Mouse (Mus musculus): ENCODE results near the gene Rai14.

Rai14 gene

DNA sequence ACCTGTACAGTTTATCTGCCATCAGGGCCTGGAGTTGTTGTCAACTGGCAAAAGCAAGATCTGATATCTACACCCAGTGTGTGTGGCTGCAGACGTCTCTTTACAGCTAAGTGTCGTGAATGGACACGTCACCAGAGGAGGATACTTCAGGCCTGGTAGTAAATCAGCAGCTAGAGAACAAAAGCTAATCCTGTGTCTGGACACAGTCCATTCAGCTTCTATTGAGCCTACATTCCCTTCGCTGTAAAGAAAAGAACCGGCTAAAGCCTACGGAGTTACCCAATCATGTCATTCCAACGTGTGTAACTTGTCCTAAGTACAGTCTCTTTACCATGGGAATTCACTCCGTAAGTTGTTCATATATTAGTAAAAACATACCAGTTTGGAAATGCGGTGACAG is 103.4 kb downstream of the Rai14 start:
- no peak for DNase-seq (ENCODE audit: low spot score)

DNA sequence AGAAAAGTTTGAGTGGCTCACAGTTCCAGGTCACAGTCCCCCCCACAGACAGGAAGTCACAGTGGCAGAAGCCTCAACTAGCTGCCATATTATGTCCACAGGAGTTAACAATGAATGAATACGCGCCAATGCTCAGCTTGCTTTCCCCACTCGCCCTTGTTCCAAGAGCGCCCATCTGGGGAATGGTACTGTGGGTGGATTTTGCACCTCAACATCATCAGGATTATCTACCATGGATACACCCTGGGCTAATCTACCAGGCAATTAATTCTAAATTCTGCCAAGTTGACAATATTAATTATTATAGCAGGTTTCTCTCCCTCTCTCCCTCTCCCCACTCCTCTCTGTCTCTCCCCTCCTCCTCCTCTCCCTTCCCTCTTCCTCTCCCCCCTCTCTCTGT is 105.3 kb downstream of the Rai14 start:
- DNase-seq (ENCODE audit: low spot score), result no peak

DNA sequence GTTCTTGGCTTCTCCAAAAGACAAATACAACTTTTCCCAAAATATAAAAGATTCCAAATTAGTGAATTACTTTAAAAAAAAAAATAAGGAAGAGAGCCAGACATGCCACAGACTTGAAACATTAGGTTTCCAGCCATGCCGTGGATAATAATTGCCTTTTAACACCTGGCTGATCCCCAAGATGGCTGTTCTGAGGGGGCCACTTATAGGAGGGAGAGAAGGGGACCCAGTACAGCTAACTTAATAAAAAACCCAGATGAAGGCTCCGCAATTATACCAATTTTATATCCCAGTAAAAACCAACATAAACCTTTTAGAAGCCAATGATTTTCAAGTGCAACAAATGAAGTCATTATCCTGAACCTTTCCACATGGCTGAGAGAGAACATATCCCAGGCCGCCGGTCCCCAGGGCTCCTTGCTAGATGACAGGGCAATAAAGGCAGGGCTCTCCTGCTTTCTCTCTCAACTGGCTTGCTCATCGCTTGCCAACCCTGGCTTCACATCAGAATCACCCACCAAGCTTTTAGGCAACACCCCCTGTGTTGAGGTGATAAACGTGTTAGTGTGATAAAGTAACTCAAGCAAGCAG is 105.8 kb downstream of the Rai14 start:
- DNase-seq (ENCODE audit: low spot score), result no peak

DNA sequence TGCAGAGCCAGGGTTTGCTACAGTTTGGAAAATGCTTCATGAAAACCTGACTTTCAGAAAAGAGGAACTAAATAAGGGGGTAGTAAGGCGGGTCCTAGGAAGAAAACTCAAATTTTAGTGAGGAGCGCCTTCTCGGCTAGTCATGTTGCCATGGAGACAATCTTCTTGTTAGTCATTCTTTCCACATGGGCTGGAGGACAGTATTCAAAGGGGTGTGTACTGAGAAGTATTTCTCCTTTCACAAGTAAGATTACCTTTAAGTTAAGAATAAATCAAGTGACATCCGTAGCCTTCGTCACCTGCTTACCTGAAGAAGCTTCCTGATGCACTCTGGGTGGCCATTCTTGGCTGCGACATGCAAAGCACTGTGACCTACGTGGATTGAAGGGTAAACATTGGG is 115.0 kb downstream of the Rai14 start:
- no peak for DNase-seq (ENCODE audit: low spot score)

DNA sequence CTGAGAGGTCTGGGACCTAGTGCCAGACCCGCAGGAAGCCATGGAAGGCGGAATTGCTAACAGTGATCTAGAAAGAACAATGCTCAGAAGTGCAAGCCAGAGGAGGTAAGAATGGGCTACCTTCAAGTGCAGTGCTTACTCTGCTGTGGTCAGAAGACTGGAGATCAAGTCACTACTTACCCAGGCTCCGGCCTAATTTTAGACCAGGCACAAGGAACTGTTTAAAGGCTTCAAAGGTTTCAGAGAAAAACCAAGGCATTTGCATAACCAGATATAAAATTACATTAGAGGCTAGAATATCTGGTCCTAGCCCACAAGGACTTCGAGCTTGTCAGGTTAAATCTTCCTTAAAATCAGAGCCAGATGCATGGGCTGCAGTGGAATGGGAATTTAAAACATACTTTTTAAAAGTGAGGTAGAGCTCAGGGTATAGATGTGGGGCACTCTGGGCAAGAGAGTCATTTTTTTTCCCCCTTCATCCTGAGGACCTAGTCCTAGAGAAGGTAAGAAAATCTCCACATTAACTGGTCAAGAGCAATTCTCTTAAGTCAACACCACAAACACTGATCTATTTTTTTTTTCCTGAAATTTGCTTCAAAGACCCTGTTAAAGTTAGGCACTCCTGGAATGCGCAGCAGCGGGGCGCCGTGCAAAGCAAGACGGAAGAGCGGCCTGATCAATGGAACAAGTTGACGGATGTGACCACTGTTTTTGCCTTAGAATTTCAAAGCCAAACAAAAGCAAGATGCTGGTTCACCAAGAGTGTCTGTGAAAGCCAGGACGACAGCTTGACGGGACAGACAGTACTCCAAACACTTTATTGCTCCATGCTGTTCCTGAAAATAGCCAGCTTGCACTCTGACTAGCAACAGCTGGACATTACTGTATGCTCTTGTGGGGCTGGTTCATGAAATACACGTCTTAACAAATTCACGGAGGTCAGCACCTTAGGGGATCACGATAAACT is 115.9 kb downstream of the Rai14 start:
- DNase-seq (ENCODE audit: low spot score), result no peak

DNA sequence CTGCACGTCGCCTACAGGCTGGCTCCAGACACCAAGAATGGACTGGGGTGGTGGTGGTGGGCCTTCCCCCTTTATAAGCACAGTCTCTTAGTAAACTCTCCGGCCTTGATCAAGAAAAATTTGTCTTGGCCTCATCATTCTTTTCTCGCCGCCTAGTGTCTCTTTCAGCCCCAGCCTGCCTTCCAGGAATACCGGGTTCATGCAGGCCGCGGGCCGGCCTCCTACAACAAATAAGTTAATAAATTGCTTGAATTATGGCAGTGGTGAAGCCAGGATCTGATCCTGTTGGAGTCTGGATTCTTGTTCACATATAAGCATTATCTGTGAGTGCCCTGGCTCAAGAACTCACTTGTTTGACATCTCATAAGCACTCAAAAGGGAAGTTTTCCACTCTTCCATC is 117.6 kb downstream of the Rai14 start:
- no peak for DNase-seq (ENCODE audit: low spot score)

DNA sequence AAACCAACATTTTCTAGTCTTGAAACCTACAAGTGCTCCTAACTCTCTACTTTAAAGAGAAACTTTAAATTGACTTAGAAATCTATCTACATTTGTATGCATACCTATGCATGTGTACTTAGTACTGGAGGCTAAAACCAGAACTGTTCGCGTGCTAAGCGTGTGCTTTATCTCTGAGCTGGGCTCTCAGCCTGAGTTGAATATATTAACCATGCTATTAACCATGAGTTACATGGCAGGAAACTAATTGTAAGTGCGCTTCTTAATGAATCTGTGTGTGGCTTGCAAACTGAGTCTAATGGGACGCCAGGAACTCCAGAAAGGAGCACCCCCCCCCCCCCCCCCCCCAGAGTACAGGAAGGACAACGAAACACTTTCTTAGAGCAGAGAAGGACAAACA is 119.0 kb downstream of the Rai14 start:
- no peak for DNase-seq (ENCODE audit: low spot score)

DNA sequence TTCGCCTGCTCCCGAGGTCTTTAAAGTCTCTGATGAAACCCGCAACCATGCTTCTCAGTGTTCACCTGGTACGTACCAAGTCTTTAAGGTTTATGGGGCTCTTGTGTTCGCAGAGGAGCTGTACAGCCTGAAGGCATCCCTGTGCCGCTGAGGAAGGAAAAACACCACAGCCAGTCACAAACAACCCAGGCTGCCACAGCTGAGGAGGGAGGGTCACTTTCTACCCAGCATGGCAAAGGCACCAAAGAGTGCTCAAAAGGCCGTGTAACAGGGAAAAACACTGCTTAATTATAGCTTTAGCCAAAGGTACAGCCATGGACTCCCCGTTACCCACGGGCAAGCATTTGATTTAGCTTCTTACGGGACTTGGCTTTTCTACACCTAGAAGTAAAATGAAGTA is 119.5 kb downstream of the Rai14 start:
- no peak for DNase-seq (ENCODE audit: low spot score)

DNA sequence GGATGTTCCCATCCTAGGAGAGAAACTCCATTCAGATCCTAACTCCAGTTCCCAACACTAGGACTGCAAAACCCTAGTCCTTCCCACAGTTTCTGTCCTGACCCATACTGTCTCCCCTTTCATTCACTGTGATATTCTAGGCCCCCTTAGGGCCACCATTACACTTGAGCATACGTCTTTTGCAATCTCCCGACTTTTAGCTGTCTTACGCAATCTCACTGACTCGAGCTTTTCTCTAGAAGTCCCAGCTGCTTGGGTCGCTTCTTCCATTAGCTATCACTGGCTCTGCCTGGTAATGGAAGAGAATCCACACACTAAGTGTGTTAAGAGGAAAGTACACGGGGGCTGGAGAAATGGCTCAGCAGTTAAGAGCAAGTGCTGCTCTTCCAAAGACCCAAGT is 121.3 kb downstream of the Rai14 start:
- DNase-seq (ENCODE audit: low spot score), result no peak

DNA sequence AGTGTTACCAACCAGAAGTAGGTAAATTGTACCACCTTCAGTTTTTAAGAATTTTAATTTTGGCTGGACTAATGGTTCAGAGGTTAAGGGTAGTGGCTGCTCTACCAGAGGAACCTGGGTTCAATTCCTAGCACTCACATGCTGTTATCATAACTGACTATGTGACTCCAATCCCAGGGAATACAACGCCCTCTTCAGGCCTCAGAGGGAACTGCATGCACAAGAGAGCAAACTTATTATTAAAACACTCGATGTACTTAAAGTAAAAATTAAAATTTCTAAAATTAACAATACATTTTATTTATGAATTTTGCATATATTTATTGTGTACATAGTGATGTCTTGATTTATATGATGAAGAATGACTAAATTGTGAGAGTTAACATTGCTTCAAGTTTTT is 127.9 kb downstream of the Rai14 start:
- DNase-seq (ENCODE audit: low spot score), result no peak

DNA sequence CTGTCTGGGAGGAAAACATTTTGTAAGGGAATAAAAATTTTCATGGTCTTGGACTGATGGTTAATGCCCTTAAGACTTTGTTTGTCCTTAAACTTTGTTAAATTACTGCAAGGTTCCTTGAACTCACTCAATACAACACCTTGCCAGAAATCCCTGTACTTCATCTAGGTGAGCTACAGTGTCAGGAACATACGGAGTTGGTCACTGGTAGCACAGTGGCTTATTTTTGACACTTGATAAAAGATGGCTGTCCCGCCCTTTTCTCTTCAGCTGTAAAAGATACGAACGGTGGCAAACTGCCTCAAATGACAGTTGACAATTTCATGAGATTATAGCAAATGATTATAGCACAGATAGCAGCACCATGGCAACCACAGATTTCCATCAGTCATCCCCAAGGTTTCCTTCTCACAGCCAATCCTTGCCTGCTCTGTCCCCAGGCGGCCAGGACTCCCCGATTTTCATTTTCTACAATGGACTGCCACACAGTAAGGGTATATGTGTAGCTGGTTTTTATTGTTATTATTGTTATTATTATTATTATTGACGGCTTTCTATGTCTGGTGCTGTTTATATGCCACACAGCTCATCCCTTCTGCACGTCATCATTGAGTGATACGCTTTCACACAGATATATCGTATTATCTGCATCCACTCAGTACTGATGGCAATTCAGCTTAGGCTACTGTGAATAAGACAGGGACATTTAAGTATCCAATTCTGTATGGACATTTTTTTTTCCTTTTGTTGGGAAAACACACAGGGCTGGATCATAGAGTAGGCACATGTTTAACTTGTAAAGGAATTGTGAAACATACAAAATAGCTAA is 129.9 kb downstream of the Rai14 start:
- DNase-seq (ENCODE audit: low spot score), result no peak

DNA sequence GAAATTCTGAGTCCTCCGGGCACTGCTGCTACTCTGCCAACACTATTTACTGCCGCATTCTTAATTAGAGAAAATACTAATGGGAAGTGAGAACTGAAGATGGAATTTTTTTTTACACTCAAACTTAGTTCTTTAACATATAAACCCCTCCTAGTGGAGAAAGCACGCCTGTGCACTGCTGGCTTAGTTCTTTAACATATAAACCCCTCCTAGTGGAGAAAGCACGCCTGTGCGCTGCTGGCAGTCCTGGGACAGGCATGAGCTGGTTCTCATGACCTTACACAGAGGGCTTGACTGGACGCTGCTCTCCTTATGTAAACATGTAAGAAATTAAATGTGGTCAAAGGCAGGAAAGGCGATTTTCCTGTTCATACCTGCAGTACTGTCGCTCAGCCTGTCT is 131.0 kb downstream of the Rai14 start:
- DNase-seq (ENCODE audit: low spot score), result peak; percentile 16

DNA sequence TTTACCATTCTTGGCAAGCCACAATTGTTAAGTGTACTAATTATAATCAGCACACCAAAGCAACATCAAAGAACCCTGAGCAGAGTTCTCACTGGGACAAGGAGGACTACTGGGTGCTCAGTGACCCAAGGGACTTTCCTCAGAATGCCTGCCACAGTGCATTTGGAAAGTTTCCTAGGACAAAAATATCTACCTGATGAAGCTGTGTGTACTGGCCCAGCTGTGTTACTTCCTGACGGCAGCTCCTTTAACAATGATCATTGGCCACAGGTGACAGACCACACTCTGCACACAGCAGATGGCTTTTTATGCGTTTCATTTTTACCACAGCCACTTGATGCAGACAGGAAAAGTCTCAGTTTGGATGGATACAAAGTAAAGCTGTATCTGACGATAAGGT is 135.3 kb downstream of the Rai14 start:
- DNase-seq (ENCODE audit: low spot score), result no peak

DNA sequence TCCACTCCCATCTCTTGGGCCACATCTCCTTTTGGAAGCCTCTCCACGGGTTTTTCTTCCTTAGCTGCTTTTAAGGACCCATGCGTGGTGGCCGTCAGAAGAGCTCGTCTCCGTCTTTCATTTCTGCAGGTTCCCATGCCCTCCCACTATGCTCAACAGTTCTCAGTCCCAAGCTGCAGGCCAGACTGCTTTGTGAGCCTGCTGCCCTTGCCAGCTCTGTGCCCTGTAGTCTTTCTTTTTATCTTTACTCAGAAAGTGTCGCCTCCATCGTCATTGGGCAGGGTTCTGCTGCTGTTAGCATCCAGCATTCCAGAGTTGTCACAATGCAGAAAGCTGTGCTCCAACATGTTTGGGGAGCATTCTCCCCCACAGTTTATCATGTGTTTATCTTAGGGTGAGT is 147.9 kb downstream of the Rai14 start:
- DNase-seq (ENCODE audit: low spot score), result no peak

DNA sequence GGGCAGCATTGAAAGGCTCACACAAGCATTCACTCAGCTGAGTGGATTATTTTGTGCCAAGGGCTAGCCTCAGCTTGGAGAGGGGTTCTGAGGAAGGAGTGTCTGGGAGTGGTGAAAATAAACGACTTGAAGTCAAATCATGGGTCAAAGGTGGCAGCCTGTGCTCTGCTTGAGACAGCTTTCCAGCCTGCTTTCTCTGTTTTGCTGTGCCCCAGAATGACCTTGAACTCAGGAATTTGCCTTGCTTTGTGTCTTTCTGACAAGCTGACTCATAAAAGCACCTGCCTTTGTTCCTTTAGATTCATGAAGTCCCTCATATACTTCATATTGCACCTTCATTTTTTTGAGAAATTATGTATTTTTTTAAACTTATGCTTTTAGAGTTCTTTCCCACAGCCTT is 150.2 kb downstream of the Rai14 start:
- DNase-seq (ENCODE audit: low spot score), result no peak

DNA sequence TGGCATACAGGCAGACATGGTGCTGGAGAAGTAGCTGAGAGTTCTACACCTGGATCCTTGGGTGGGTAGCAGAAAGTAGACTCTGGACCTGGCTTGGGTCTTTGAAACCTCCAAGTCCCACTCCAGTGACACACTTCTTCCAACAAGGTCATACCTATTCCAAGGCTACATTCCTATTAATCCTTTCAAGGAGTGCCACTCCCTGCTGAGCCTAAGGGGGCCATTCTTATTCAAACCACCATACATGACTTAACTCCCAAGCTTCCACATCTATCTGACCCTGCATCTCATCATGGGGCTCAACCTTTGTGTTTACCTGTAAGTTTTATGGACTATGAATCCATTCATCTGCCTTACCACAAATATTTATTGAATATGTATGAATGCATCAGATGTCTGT is 152.1 kb downstream of the Rai14 start:
- DNase-seq (ENCODE audit: low spot score), result no peak

DNA sequence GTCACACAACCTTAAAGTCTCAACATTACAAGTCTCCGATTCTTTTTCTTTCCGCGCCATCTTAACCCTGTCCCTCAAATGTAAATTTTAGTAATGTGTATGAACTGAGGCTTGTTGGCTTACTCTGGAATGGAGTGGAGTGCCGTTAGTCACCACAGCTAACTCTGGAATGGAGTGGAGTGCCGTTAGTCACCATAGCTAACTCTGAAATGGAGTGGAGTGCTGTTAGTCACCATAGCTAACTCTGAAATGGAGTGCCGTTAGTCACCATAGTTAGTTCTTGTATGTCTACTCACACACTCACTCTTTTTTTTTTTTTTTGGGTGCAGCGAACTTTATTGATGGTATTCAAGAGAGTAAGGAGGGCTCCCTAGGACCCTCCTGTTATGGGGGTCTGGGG is 154.4 kb downstream of the Rai14 start:
- no peak for DNase-seq (ENCODE audit: low spot score)

DNA sequence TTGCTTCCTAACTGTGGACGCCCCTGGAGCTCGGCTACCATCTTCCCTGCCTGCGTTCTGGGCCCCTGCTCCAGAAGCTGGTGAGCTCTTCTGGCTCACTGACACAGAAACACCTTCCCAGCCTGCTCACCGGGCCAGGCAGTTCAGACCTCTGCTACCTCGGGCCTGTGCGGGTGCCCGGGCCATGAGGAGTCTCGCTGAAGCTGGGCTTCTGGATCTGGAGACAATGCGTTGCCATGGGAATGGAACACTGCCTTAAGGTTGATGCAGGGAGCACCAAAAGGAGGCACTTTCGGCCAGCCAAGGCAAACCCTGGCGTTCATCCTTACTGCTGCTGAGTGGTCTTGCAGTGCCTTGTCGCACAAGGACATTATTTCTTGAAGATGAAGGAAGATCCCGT is 156.0 kb downstream of the Rai14 start, which contains the start of gene Ttc23l:
Gene Ttc23l, minus strand, starts transcription at position 204 of the 400 bp plus-strand sequence.
- DNase-seq (ENCODE audit: low spot score), result no peak

DNA sequence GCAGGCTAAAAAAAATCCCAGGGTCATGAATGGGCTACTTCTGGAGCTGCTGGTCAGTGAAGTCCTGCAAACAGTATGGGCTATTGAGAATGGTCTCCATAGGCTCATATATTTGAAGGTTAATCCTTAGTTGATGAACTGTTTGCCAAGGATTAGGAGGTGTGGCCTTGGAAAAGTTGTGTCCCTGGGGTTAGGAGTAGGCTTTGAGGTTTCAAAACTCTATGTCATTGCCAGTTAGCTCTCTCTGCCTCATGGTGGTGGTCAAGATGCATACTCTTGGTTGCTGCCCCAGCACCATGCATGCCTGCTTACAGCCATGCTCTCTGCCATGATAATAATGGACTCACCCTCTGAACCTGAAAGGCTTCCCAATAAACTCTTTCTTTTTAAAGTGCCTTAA is 160.1 kb downstream of the Rai14 start:
- no peak for DNase-seq (ENCODE audit: low spot score)

DNA sequence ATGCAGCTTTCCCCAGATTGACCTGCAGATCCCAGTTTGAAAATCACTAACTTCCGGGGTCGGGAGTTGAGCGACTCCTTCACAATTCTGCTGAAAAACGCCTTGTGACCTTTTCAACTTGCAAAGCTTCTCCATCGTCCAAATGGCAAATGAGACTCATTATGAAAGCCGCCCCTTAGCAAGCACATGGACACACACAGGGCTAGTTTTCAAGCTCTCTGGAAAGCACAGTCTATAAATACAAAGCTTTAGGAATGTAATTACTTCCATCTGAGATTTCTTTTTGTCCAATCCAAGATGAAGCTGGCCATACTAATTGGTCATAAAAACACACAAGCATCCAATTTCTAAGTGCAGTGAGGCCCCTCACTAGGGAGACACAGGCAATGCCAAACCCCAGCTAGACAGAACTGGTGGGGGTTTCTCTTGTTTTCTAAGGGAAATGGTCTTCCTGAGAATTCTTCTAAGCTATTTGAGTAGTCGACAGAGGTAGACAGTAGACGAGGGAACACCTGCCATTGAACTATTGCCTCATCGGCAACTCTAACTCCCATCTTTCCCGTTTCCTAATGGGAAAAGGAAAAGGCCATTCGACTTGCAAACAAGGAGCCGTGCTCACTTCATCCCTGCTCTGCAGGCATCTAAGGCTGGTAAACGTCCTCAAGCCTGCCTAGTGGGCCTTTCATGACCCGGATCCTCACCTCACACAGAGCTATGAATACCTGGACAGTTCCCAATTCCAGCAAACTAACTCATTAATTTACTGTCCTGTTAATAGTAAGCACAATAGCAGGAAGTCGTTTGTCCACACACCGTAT is 173.9 kb downstream of the Rai14 start:
- DNase-seq (ENCODE audit: low spot score), result no peak

DNA sequence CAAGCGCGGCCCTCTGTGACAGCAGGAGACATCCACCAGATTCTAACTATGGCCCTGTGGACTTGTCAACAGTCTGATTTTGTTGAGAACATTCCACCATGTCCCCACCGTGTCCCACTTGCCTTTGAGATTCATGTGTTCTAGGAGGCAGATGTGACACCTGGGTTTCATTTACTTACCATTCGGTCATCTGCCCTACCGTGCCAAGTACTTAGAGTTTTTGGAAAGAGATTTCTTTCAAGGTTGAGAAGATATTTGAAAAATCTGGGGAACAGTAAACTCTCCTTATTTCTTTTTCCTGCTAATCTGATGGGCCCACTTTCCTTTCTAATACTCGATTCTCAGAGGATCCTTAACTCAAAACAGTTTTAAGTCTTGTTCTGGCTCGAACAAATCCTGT is 178.5 kb downstream of the Rai14 start:
- DNase-seq (ENCODE audit: low spot score), result no peak

DNA sequence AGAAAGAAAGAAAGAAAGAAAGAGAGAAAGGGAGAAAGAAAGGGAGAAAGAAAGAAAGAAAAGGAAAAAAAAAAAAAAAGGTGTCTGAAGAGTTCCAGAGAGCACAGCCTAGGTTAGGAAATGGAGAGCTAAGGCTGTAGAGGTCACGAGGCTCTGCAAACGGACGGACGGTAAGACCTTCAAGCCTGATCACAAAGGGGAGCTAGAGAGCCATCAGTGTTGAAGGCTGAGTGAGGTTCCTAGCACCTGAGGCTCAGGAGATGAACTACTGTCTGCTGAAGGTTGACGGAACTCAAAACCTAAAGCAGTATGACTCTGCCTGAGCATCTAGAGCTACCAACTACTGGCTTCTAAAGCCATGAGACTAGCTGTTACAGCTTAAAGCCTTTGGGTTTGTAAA is 179.8 kb downstream of the Rai14 start:
- DNase-seq (ENCODE audit: low spot score), result no peak
